Mouse (Mus musculus): ENCODE measurements around the gene 1110008P14Rik. TPM values are rescaled to one million over a fixed set of nuclear protein-coding genes. Genes with fewer than 3 reads are reported as not detected.
"Not testable (repeated sequence)": the region's sequence is repeated elsewhere in the genome, so short reads cannot be mapped to it uniquely, and the experiment has no call there.

1110008P14Rik gene
- polyA plus RNA-seq, 1 experiment = 153 TPM

GRCm38 (mm10) chr2:32367315-32367714, 14.4 kb downstream of the 1110008P14Rik start:
- H3K4me2 ChIP-seq (ENCODE audit: low read depth) = no peak overlapping the region
- TF ChIP-seq CEBPB (IDR thresholded peaks at IDR 0.05; ENCODE audit: insufficient read depth, poor library complexity, severe bottlenecking) (no peak), POLR2A (IDR thresholded peaks at IDR 0.05; ENCODE audit: insufficient read length, low read depth) (no peak), SRF (IDR thresholded peaks at IDR 0.05; ENCODE audit: control insufficient read depth, insufficient read length, low read depth) (no peak), MAX (IDR thresholded peaks at IDR 0.05; ENCODE audit: low read depth) (no peak), MYOG (IDR thresholded peaks at IDR 0.05; ENCODE audit: control insufficient read depth in 1 of 3, insufficient read depth in 1 of 3, insufficient read length in 2 of 3, low read depth in 2 of 3) (no peak), USF1 (IDR thresholded peaks at IDR 0.05; ENCODE audit: low read depth) (no peak), REST (IDR thresholded peaks at IDR 0.05; ENCODE audit: insufficient read depth, insufficient read length) (no peak), MYOD1 (IDR thresholded peaks at IDR 0.05; ENCODE audit: control insufficient read depth in 1 of 3, insufficient read length in 2 of 3, low read depth in 2 of 3) (no peak), E2F4 (IDR thresholded peaks at IDR 0.05; ENCODE audit: insufficient read depth) (no peak)
- peaks cover 22% of the 10 kb centered on the region for H3K36me3 ChIP-seq (ENCODE audit: control insufficient read depth, insufficient read depth)
- no peak overlapping the region for H3ac ChIP-seq (ENCODE audit: control insufficient read depth, insufficient read length)
- H3K79me2 ChIP-seq (ENCODE audit: control insufficient read depth, insufficient read depth) = peaks cover 5% of the 10 kb centered on the region
- no peak overlapping the region for H3K4me3 ChIP-seq
- no peaks in the 10 kb centered on the region for H3K27me3 ChIP-seq (ENCODE audit: control insufficient read depth, insufficient read depth, insufficient read length)

GRCm38 (mm10) chr2:32364121-32364520, 17.6 kb downstream of the 1110008P14Rik start:
- TF ChIP-seq POLR2AphosphoS2 (IDR thresholded peaks at IDR 0.05; ENCODE audit: insufficient read length, low read depth) (no peak), MAX (IDR thresholded peaks at IDR 0.05; ENCODE audit: low read depth) (no peak), TCF12 (IDR thresholded peaks at IDR 0.05; ENCODE audit: insufficient read depth, poor library complexity, severe bottlenecking) (no peak), MYOG (IDR thresholded peaks at IDR 0.05; ENCODE audit: control insufficient read depth in 1 of 3, insufficient read depth in 1 of 3, insufficient read length in 2 of 3, low read depth in 2 of 3) (no peak), REST (IDR thresholded peaks at IDR 0.05; ENCODE audit: insufficient read depth, insufficient read length) (no peak), SRF (IDR thresholded peaks at IDR 0.05; ENCODE audit: control insufficient read depth, insufficient read length, low read depth) (no peak), MYOD1 (IDR thresholded peaks at IDR 0.05; ENCODE audit: control insufficient read depth in 1 of 3, insufficient read length in 2 of 3, low read depth in 2 of 3) (no peak), TCF3 (IDR thresholded peaks at IDR 0.05; ENCODE audit: insufficient read length, low read depth) (no peak), CEBPB (IDR thresholded peaks at IDR 0.05; ENCODE audit: insufficient read depth, poor library complexity, severe bottlenecking) (no peak), POLR2A (IDR thresholded peaks at IDR 0.05; ENCODE audit: insufficient read length, low read depth) (no peak), E2F4 (IDR thresholded peaks at IDR 0.05; ENCODE audit: insufficient read depth) (no peak), USF1 (IDR thresholded peaks at IDR 0.05; ENCODE audit: low read depth) (no peak)
- Histone ChIP-seq H3K4me2 (ENCODE audit: low read depth) (peak overlapping the region; percentile 85), H3K27me3 (ENCODE audit: control insufficient read depth, insufficient read depth, insufficient read length) (no peaks in the 10 kb centered on the region), H3K36me3 (ENCODE audit: control insufficient read depth, insufficient read depth) (peaks cover 13% of the 10 kb centered on the region), H3K4me3 (peak overlapping the region; percentile 92), H3K79me2 (ENCODE audit: control insufficient read depth, insufficient read depth) (peaks cover 5% of the 10 kb centered on the region), H3ac (ENCODE audit: control insufficient read depth, insufficient read length) (no peak overlapping the region)

GRCm38 (mm10) chr2:32363376-32364106, 18.2 kb downstream of the 1110008P14Rik start:
- Histone ChIP-seq H3K36me3 (ENCODE audit: control insufficient read depth, insufficient read depth) (peaks cover 12% of the 10 kb centered on the region), H3K79me2 (ENCODE audit: control insufficient read depth, insufficient read depth) (peaks cover 5% of the 10 kb centered on the region), H3ac (ENCODE audit: control insufficient read depth, insufficient read length) (peak overlapping the region; percentile 32), H3K4me3 (peak overlapping the region; percentile 92), H3K4me2 (ENCODE audit: low read depth) (peak overlapping the region; percentile 85), H3K27me3 (ENCODE audit: control insufficient read depth, insufficient read depth, insufficient read length) (no peaks in the 10 kb centered on the region)
- TF ChIP-seq POLR2AphosphoS2 (IDR thresholded peaks at IDR 0.05; ENCODE audit: insufficient read length, low read depth) = no peak
- peak in 2 of 3 experiments; percentile 30 to 59 for TF ChIP-seq MYOG (IDR thresholded peaks at IDR 0.05; ENCODE audit: control insufficient read depth in 1 of 3, insufficient read depth in 1 of 3, insufficient read length in 2 of 3, low read depth in 2 of 3)
- TF ChIP-seq MYOD1 (IDR thresholded peaks at IDR 0.05; ENCODE audit: control insufficient read depth in 1 of 3, insufficient read length in 2 of 3, low read depth in 2 of 3) = peak in 1 of 3 experiments; percentile 56
- no peak for TF ChIP-seq TCF12 (IDR thresholded peaks at IDR 0.05; ENCODE audit: insufficient read depth, poor library complexity, severe bottlenecking)
- TF ChIP-seq POLR2A (IDR thresholded peaks at IDR 0.05; ENCODE audit: insufficient read length, low read depth) = peak; percentile 15
- no peak for TF ChIP-seq SRF (IDR thresholded peaks at IDR 0.05; ENCODE audit: control insufficient read depth, insufficient read length, low read depth)
- TF ChIP-seq REST (IDR thresholded peaks at IDR 0.05; ENCODE audit: insufficient read depth, insufficient read length) = no peak
- TF ChIP-seq USF1 (IDR thresholded peaks at IDR 0.05; ENCODE audit: low read depth) = peak; percentile 32
- TF ChIP-seq CEBPB (IDR thresholded peaks at IDR 0.05; ENCODE audit: insufficient read depth, poor library complexity, severe bottlenecking) = no peak

GRCm38 (mm10) chr2:32362817-32363340, 18.9 kb downstream of the 1110008P14Rik start:
- H3ac ChIP-seq (ENCODE audit: control insufficient read depth, insufficient read length) = peak overlapping the region; percentile 32
- H3K27me3 ChIP-seq (ENCODE audit: control insufficient read depth, insufficient read depth, insufficient read length) = no peaks in the 10 kb centered on the region
- H3K79me2 ChIP-seq (ENCODE audit: control insufficient read depth, insufficient read depth) = peaks cover 5% of the 10 kb centered on the region
- peak overlapping the region; percentile 92 for H3K4me3 ChIP-seq
- peaks cover 7% of the 10 kb centered on the region for H3K36me3 ChIP-seq (ENCODE audit: control insufficient read depth, insufficient read depth)
- peak overlapping the region; percentile 85 for H3K4me2 ChIP-seq (ENCODE audit: low read depth)
- TF ChIP-seq CEBPB (IDR thresholded peaks at IDR 0.05; ENCODE audit: insufficient read depth, poor library complexity, severe bottlenecking) (no peak), MYOD1 (IDR thresholded peaks at IDR 0.05; ENCODE audit: control insufficient read depth in 1 of 3, insufficient read length in 2 of 3, low read depth in 2 of 3) (peak in 1 of 3 experiments; percentile 18), TCF3 (IDR thresholded peaks at IDR 0.05; ENCODE audit: insufficient read length, low read depth) (no peak), POLR2A (IDR thresholded peaks at IDR 0.05; ENCODE audit: insufficient read length, low read depth) (peak; percentile 80), MAX (IDR thresholded peaks at IDR 0.05; ENCODE audit: low read depth) (no peak), USF1 (IDR thresholded peaks at IDR 0.05; ENCODE audit: low read depth) (no peak), POLR2AphosphoS2 (IDR thresholded peaks at IDR 0.05; ENCODE audit: insufficient read length, low read depth) (no peak), TCF12 (IDR thresholded peaks at IDR 0.05; ENCODE audit: insufficient read depth, poor library complexity, severe bottlenecking) (no peak), SRF (IDR thresholded peaks at IDR 0.05; ENCODE audit: control insufficient read depth, insufficient read length, low read depth) (peak; percentile 24), MYOG (IDR thresholded peaks at IDR 0.05; ENCODE audit: control insufficient read depth in 1 of 3, insufficient read depth in 1 of 3, insufficient read length in 2 of 3, low read depth in 2 of 3) (peak in 1 of 3 experiments; percentile 55), REST (IDR thresholded peaks at IDR 0.05; ENCODE audit: insufficient read depth, insufficient read length) (no peak), E2F4 (IDR thresholded peaks at IDR 0.05; ENCODE audit: insufficient read depth) (no peak)

GRCm38 (mm10) chr2:32362274-32362673, 19.5 kb downstream of the 1110008P14Rik start:
- peak overlapping the region; percentile 32 for H3ac ChIP-seq (ENCODE audit: control insufficient read depth, insufficient read length)
- H3K4me2 ChIP-seq (ENCODE audit: low read depth) = peak overlapping the region; percentile 72
- not testable (repeated sequence) for H3K27me3 ChIP-seq (ENCODE audit: control insufficient read depth, insufficient read depth, insufficient read length); H3K36me3 ChIP-seq (ENCODE audit: control insufficient read depth, insufficient read depth); H3K79me2 ChIP-seq (ENCODE audit: control insufficient read depth, insufficient read depth)
- H3K4me3 ChIP-seq = peak overlapping the region; percentile 92

All from myocyte (in vitro differentiated cells).